Mouse (Mus musculus) neural tube, embryonic 13.5 days (tissue): ENCODE data around the gene AW146154. TPM values are rescaled to one million over a fixed set of nuclear protein-coding genes. Genes with fewer than 3 reads are reported as not detected.
"Not testable (repeated sequence)": the region's sequence is repeated elsewhere in the genome, so short reads cannot be mapped to it uniquely, and the experiment has no call there.

Experiments
- ATAC-seq: fragments of 200-750 bp; cut with Nextera tagmentation; 2 replicates; pipeline ENCODE4 v1.8.0; 2017; ENCODE audit warnings: low read depth, mild to moderate bottlenecking, moderate TSS enrichment, moderate library complexity
- H3K27ac ChIP-seq: fragments of 300-500 bp; sonication (generic); replicated peaks from 2 replicates; pipeline ENCODE4 v1.5.1; 2015; ENCODE audit warnings: moderate library complexity, mild to moderate bottlenecking, inconsistent platforms
- H3K27me3 ChIP-seq: fragments of 300-500 bp; sonication (generic); 2 replicates; pipeline ENCODE4 v1.6.1; 2015; ENCODE audit warnings: mild to moderate bottlenecking, inconsistent platforms
- H3K36me3 ChIP-seq: fragments of 300-500 bp; sonication (generic); 2 replicates; pipeline ENCODE4 v1.6.1; 2015; ENCODE audit warnings: mild to moderate bottlenecking, inconsistent platforms
- H3K4me1 ChIP-seq: fragments of 300-500 bp; sonication (generic); replicated peaks from 2 replicates; pipeline ENCODE4 v1.6.1; 2015; ENCODE audit warnings: inconsistent platforms
- H3K4me2 ChIP-seq: fragments of 300-500 bp; sonication (generic); 2 replicates; pipeline ENCODE4 v1.6.1; 2015; ENCODE audit warnings: inconsistent platforms, mild to moderate bottlenecking, moderate library complexity
- H3K4me3 ChIP-seq: fragments of 300-500 bp; sonication (generic); 2 replicates; pipeline ENCODE4 v1.5.1; 2015; ENCODE audit warnings: mild to moderate bottlenecking, inconsistent platforms
- H3K9ac ChIP-seq: fragments of 300-500 bp; sonication (generic); 2 replicates; pipeline ENCODE4 v1.6.1; 2015; ENCODE audit warnings: moderate library complexity, mild to moderate bottlenecking, inconsistent platforms
- H3K9me3 ChIP-seq: fragments of 300-500 bp; sonication (generic); 2 replicates; pipeline ENCODE4 v1.6.1; 2016; ENCODE audit warnings: inconsistent platforms
- WGBS: fragments of 180-500 bp; shearing (Covaris S2); methylation state at CpG from one replicate; pipeline ENCODE4 v1.1.7; 2015; 5-methylcytosine and 5-hydroxymethylcytosine counted together
- polyA plus RNA-seq: library from polyadenylated mRNA; unstranded; fragments of >200 nt; fragmentation: Nextera tagmentation; extraction: Ambion mirVana; gene quantifications from 2 replicates; pipeline ENCODE4 v1.2.1, GENCODE M21; 2015

The AW146154 gene
- polyA plus RNA-seq, result 3.5 and 4.0 TPM in 2 replicates

DNA sequence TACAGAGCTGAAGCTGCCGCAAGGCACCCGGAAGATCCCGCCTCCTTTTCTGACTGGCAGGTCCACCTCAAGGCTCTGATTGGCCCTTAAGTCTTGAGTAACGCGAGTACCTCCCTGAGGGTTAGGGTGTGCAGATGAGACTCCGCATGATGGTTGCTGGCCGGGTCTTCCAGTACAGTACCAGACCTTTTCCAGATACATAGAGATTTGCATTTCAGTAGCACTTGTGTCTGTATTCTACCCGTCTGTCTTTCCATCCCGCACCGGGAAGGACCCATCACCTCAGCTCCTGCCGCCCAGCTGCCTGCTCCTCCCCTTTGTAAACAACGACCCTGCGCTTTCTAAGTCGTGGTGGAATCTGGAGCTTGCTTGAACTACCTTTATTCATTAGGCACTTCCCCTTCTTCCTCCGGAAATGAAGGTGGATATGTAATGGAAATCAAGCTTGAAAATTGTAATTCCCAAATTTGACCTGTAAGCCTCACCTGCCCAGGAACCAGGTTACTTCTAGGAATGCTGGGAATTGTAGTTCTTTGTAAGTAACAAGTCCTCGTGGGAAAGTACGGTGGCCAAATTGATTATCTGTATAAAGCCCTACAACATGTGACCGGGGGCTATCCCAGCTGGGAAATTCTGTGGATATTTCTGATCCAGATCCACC, at the start of gene AW146154, which contains the start of gene Gm20449:
Gene AW146154 (minus strand): TSS at position 502 of the 661 bp plus-strand sequence.
Gene Gm20449 (minus strand): TSS at position 29 of the 661 bp plus-strand sequence.
- peak within 1 kb of the TSS; percentile 53 for H3K4me3 ChIP-seq
- peak; percentile 99 for ATAC-seq
- peak within 1 kb of the TSS; percentile 75 for H3K4me2 ChIP-seq
- H3K27me3 ChIP-seq, result no peaks in the 10 kb centered on the region
- WGBS, result under 1% methylated on average over 18 of the region's 18 CpGs
- H3K9me3 ChIP-seq, result 0 out of 2 replicates have a peak, but pooled peaks cover 13% of the 10 kb centered on the region
- peaks cover 6% of the 10 kb centered on the region; the same call in 1 of the 2 replicates for H3K36me3 ChIP-seq
- H3K4me1 ChIP-seq, result 0 out of 2 replicates have a peak, but pooled peaks cover 3% of the 10 kb centered on the region
- peak within 1 kb of the TSS; percentile 60 for H3K9ac ChIP-seq
- no peak within 1 kb of the TSS for H3K27ac ChIP-seq

DNA sequence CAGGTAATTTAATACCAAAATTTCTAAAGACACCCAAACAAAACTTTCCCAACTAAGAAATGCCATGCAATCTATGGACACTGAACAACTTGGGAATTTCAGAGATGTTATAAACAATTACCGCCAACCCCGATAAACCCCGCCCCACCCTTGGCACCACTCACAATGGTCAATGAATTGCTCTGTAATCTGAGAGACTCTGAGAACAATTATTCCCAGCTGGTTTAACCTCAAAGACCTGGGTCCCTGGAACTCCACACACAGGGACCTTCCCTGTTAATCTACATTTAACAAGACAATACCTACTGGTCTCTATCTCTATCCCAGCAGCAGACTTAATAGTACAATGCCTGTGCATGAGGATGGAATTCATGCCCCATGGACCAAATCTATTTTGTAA, 13.0 kb upstream of the AW146154 start:
- peaks cover 8% of the 10 kb centered on the region; the same call in 1 of the 2 replicates for H3K9me3 ChIP-seq
- no peaks in the 10 kb centered on the region for H3K4me1 ChIP-seq
- H3K9ac ChIP-seq, result no peak overlapping the region
- no peak overlapping the region for H3K4me2 ChIP-seq
- WGBS, result 84% methylated on average over 3 of the region's 3 CpGs
- no peak for ATAC-seq
- H3K27me3 ChIP-seq, result no peaks in the 10 kb centered on the region
- H3K4me3 ChIP-seq, result no peak overlapping the region
- no peak overlapping the region for H3K27ac ChIP-seq
- no peaks in the 10 kb centered on the region for H3K36me3 ChIP-seq

DNA sequence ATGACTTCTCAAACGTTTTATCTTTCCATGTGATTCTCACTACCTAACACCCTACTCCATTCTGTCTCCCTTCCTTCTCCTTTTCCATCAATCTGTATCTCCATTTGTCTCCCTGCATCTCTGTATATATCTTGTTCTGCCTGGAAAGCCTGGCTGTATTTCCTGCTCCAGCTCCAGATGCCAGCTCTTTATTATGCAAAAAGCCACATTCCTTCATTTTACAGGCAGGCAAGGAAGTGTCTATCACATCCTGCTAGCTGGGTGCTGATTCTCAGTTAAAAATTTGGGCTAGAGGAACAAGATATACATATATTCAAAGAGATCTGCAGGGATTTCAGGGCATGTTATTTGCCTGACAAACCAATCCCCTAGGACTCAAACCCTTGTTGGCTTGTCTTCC, 12.5 kb upstream of the AW146154 start:
- WGBS, result 18% methylated on average over 1 of the region's 1 CpGs

DNA sequence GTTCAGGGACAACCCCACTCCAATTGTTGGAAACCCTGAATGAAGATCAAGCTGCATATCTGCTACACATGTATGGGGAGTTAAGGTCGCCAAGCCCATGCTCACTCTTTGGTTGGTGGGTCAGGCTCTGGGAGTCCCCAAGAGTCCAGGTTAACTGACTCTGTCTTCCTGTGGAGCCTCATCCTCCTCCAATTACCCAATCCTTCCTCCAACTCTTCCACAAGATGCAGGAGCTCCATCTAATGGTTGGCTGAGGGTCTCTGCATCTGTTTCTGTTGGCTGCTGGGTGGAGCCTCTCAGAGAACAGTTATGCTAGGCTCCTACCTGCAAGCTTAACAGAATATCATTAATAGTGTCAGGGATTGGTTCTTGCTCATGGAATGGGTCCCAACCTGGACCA, 2.7 kb upstream of the AW146154 start:
- Histone ChIP-seq H3K9ac (no peak overlapping the region), H3K9me3 (no peaks in the 10 kb centered on the region), H3K27me3 (no peaks in the 10 kb centered on the region), H3K27ac (no peak overlapping the region), H3K4me1 (0 out of 2 replicates have a peak, but pooled peaks cover 3% of the 10 kb centered on the region), H3K36me3 (no peaks in the 10 kb centered on the region), H3K4me3 (no peak overlapping the region), H3K4me2 (no peak overlapping the region)
- WGBS, result 30% methylated on average over 1 of the region's 1 CpGs
- ATAC-seq, result no peak

More for the DNA sequence above, 12.5 kb upstream of the AW146154 start:
- ATAC-seq, result no peak
- no peak overlapping the region for H3K4me3 ChIP-seq
- no peak overlapping the region for H3K9ac ChIP-seq
- H3K27ac ChIP-seq, result no peak overlapping the region
- no peaks in the 10 kb centered on the region for H3K27me3 ChIP-seq
- H3K9me3 ChIP-seq, result peaks cover 8% of the 10 kb centered on the region; the same call in 1 of the 2 replicates
- H3K36me3 ChIP-seq, result no peaks in the 10 kb centered on the region
- no peak overlapping the region for H3K4me2 ChIP-seq
- H3K4me1 ChIP-seq, result no peaks in the 10 kb centered on the region

DNA sequence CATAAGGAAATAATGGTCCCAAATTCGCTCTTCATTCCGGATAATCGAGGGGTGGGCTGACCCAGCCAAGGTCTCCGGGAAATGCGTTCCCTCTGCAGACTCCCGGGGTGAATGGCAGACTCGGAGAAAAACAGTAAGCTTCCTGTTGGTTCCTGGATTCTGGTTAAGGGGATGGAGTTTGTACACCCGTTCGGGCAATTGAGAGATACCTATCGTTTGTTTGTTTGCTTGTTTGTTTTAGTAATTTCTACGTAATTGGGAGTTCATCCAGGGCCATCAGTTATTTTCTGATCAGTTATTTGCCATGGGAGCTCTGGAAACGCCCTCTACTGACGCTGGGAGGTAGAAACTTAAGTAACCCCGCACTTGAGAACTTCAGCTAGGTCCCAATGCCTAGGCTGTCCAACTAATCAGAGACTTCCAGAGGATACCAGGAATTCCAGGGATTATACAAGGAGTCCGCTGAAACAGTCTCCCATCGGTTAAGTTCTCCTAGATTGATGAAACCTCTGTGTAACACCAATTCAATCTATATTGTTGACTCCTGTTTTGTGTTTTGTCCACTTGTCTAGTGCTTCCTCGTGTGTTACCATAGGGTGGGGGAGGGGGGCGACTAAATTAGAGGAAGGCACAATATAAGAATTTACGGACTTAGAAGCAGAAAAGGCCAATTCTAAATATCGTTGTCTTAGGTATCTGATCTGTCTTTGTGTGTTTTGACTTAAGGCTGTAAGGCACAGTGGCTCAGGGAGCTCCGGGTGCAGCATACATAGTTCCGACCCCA, 653 bp upstream of the AW146154 start:
- Histone ChIP-seq H3K9ac (peak overlapping the region; percentile 60), H3K9me3 (0 out of 2 replicates have a peak, but pooled peaks cover 5% of the 10 kb centered on the region), H3K36me3 (no peaks in the 10 kb centered on the region), H3K27me3 (no peaks in the 10 kb centered on the region), H3K4me2 (peak overlapping the region; percentile 75), H3K4me1 (0 out of 2 replicates have a peak, but pooled peaks cover 3% of the 10 kb centered on the region), H3K4me3 (peak overlapping the region; percentile 53), H3K27ac (no peak overlapping the region)
- ATAC-seq, result peak; percentile 21; the same call in 1 of the 2 replicates
- WGBS, result 21% methylated on average over 22 of the region's 22 CpGs

- H3K9ac ChIP-seq, result peak overlapping the region; percentile 60
- not testable (repeated sequence) for H3K36me3 ChIP-seq, ATAC-seq, H3K4me1 ChIP-seq, H3K27me3 ChIP-seq, H3K27ac ChIP-seq
- H3K4me2 ChIP-seq, result peak overlapping the region; percentile 75
- H3K4me3 ChIP-seq, result peak overlapping the region; percentile 53
- 0 out of 2 replicates have a peak, but pooled peaks cover 17% of the 10 kb centered on the region for H3K9me3 ChIP-seq
- 0% methylated on average over 6 of the region's 6 CpGs for WGBS
Observed at GRCm38 (mm10) chr7:41499018-41499388, 687 bp downstream of the AW146154 start.

- not testable (repeated sequence) for ATAC-seq, H3K27me3 ChIP-seq, H3K36me3 ChIP-seq, H3K27ac ChIP-seq, H3K4me1 ChIP-seq
- Histone ChIP-seq H3K4me2 (peak overlapping the region; percentile 75), H3K9me3 (0 out of 2 replicates have a peak, but pooled peaks cover 17% of the 10 kb centered on the region), H3K4me3 (peak overlapping the region; percentile 53), H3K9ac (0 out of 2 replicates have a peak overlapping the region, but pooled peaks have one; percentile 60)
- 78% methylated on average over 4 of the region's 4 CpGs for WGBS
Observed at GRCm38 (mm10) chr7:41498464-41498863, 1.2 kb downstream of the AW146154 start.

- Histone ChIP-seq H3K27me3 (no peaks in the 10 kb centered on the region), H3K36me3 (peaks cover 6% of the 10 kb centered on the region; the same call in 1 of the 2 replicates), H3K4me3 (no peak overlapping the region), H3K9me3 (0 out of 2 replicates have a peak, but pooled peaks cover 17% of the 10 kb centered on the region), H3K4me1 (0 out of 2 replicates have a peak, but pooled peaks cover 3% of the 10 kb centered on the region), H3K27ac (no peak overlapping the region), H3K9ac (no peak overlapping the region), H3K4me2 (no peak overlapping the region)
- no peak for ATAC-seq
- WGBS, result 94% methylated on average over 2 of the region's 2 CpGs
Observed at GRCm38 (mm10) chr7:41497871-41498270, 1.8 kb downstream of the AW146154 start.

DNA sequence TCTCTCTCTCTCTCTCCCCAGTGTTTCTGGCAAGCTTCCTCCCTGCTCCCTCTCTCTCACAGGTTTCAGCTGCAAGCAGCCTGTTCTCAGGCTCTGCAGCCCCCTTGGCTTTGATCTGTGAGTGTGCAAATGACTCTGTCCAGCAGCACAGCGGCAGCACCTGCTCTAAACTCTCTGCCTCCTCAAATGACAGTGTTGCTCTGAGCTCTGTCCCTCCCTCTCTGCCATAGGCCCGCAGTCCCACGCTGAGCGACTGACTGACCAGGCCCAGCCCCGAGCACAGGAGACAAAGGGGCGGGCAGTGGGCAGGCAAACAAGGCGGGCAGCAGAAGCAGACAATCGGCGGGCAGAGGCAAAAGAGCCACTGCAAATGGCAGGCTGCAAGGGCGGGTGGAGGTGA, 47.8 kb downstream of the AW146154 start:
- H3K36me3 ChIP-seq, result no peaks in the 10 kb centered on the region
- no peaks in the 10 kb centered on the region for H3K27me3 ChIP-seq
- no peaks in the 10 kb centered on the region for H3K4me1 ChIP-seq
- H3K4me3 ChIP-seq, result no peak overlapping the region
- no peak overlapping the region for H3K27ac ChIP-seq
- peak overlapping the region; percentile 38; the same call in 1 of the 2 replicates for H3K9ac ChIP-seq
- ATAC-seq, result no peak
- H3K4me2 ChIP-seq, result 0 out of 2 replicates have a peak overlapping the region, but pooled peaks have one; percentile 29
- 6% methylated on average over 10 of the region's 10 CpGs for WGBS
- H3K9me3 ChIP-seq, result peaks cover 7% of the 10 kb centered on the region

- not testable (repeated sequence) for H3K9ac ChIP-seq, H3K9me3 ChIP-seq, H3K4me1 ChIP-seq, H3K4me3 ChIP-seq, ATAC-seq, H3K27ac ChIP-seq, H3K36me3 ChIP-seq, H3K27me3 ChIP-seq, H3K4me2 ChIP-seq
- WGBS, result 79% methylated on average over 1 of the region's 1 CpGs
Observed at GRCm38 (mm10) chr7:41448596-41448995, 51.1 kb downstream of the AW146154 start, which contains the start of gene Vmn2r57. Vmn2r57 (minus strand) TSS chr7:41448696.
